Mouse (Mus musculus) C3H10T1/2 (cell line): ENCODE measurements around the gene Rab8a. TPM values are rescaled to one million over a fixed set of nuclear protein-coding genes. Genes with fewer than 3 reads are reported as not detected.

ENCODE experiments used
- polyA plus RNA-seq, 2 experiments: library from polyadenylated mRNA; unstranded; fragments of >200 nt; fragmentation: generic; extraction: Trizol; gene quantifications; one replicate each; pipeline ENCODE4 v1.2.1; 2012; ENCODE audit warnings: missing spikeins in 2 of 2

Gene Rab8a
- polyA plus RNA-seq = 10 to 100 TPM; 40.0 to 89.0 TPM

DNA sequence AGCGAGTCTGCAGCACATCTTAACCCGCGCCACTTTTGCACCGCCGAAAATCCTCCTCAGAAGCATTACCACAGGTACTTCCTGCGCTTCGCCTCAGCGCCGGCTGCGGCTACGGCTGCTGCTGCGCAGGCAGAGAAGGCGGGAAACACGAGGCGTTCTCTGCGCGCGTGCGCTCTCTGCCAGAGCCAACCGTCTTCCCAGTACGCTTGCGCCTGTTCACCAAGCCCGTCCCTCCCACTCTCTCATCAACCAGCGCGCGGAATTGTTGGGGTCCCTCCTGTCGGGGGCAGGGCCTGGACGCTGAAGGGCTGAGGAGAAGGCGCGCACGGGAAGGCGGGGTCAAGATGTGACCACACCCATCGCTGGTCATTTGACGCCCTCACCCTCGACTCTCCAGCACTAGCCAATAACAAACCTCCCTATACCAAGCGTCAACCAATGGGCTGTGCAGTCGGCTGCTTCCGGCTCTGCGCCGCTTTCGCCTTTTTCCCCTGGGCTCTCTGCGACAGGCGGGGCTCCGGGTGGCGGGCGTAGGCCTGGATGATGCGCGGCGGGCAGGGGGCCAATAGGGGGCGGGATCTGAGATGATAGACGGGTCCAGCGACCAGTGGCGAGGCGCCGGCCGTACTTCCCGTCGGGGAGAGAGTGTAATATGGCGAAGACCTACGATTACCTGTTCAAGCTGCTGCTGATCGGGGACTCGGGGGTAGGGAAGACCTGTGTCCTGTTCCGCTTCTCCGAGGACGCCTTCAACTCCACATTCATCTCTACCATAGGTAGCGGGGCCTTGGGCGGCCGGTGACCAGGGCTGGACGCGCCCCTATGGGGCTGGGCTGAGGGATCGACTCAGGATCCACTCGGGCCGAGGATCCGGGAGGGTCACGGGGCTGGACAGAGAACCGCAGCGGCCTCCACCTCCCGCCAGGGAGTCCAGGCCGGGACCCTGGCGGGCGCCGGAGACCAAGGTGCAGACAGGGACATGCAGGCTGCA is at the start of gene Rab8a:
Gene Rab8a, plus strand, starts transcription at position 494 of the 991 bp plus-strand sequence.

DNA sequence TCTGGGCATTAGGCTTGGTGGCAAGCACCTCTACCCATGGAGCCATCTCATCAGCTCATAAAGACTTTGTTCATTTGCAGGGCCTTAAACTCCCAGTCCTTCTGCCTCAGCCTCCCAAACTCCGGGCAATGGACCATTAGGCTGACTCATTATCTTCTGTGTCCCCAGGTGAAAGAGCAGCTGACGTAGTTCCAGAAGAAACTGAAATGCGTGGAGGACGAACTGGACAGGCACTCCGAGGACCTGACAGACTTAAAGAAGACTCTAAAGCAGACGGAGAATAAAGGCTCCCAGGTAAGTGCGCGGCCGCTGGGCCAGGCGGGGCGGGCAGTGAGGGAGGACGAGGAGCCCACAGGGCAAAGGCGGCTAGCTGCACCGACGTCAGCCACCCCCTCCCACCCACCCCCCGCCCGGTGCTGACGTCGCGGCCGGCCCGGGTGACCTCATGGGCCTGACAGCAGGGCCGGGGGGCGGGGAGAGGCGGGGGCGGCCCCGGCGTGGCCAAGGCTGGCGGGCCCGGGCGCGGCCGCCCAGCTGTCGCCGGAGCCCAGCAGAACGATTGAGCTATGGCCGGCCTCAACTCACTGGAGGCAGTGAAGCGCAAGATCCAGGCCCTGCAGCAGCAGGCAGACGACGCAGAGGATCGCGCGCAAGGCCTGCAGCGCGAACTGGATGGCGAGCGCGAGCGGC is 26.1 kb upstream of the Rab8a start, which contains the start of gene Tpm4:
Gene Tpm4, plus strand, starts transcription at position 220 of the 690 bp plus-strand sequence.

DNA sequence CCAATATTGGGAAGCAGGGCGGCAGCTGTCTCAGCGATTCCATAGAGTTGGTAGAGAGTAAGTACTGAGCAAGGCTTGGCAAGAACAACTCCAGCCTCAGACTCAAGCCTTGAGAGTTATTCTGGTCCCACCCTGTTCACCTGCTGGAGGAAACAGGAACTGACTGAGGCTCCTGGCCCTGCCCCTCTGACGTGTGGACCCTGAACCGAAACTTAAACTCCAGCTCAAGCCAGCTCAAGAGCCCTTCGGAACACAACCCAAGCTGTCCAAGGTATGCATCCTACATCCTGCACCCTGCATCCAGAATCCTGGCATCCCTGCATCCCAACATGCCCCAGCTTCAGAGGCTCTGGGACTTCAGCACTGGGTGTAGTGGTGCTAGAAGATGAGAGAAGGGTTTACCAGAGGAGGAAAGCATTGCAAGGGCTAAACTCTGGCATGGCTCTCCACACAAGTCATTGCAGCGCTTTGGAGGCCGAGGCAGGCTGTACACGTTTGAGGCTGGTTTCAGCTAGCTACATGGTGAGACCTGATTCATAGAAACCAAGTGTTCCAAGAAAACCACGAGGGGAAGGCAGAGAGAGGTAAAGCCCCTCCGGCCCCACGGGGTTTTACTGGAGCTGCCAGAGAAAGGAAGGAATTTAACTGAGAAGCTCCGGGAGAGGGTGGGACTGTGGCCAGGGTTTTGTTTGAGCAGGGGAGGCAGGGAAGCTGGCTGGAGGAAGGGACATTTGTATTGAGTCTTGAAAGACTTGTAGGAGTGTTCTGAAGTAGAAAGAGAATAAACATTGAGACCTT is 28.6 kb downstream of the Rab8a start, which contains the start of gene Hsh2d:
Gene Hsh2d, plus strand, starts transcription at position 222 of the 798 bp plus-strand sequence.

DNA sequence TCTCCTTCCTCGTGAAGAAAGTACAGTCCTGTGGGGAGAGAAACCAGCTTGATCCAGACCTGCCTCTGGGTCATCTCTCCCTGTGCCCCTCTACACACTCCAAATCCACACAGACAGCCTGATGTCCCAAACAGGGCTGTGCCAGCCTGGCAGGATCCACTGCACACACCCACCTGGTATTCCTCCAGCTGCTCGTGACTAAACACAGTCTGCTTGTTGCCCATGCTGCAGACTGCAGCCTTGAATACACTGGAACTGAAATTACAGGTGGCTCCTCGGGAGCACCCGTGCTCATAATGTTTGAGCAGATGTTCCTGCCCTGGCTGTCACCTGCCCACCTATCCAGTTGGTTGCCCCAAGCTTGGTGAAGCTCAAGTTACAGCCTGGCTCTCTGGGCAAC is 51.8 kb downstream of the Rab8a start, which contains the start of gene Cib3:
Gene Cib3, minus strand, starts transcription at position 87 of the 400 bp plus-strand sequence.

DNA sequence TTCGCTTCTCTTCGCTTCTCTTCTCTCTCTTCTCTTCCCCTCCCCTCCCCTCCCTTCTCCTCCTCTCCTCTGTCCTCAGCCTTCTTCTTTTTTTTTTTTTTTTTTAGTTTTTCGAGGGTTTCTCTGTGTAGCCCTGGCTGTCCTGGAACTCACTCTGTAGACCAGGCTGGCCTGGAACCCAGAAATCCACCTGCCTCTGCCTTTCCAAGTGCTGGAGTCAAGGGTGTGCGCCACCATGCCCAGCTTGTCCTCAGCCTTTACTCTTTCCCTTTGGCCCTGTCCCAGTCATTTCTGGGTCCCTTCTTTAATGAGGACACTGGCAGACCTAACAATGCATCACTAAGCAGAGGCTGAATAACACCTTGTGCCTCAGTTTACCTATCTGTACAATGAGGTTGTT is 52.5 kb downstream of the Rab8a start, which contains the start of gene Gm11034:
Gene Gm11034, minus strand, starts transcription at position 101 of the 400 bp plus-strand sequence.

DNA sequence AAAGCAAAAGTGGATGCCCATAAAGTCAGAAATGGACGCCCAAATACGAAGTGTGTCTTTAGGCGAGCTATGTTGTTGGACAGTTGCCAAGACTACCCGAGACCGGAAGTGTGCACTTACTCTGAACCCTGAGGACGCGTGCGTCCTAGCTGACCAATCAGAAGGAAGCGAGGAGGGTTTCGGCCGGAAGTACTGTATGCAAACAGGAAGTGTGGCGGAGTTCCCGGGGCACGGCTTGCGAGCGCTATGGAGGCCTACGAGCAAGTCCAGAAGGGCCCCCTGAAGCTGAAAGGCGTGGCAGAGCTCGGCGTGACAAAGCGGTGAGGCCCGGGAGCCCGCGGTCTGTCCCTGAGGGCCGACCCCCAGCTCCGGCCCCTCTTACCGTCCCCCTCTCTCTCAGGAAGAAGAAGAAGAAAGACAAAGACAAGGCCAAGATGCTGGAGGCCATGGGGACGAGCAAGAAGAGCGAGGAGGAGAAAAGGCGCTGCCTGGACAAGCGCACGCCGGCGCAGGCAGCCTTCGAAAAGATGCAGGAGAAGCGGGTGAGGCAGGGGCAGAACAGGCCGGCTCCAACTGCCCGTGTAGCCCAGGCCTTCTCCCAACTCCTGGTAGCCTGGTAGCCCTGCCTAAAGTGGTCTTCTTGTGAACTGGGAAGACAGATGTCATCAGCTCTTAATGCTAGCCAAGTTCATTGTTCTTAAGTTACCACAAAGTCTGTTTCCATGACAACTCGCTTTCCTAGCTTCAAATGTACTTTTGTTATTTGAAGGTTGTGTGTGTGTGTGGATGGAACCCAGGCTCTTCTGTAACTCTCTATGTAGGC is 58.8 kb downstream of the Rab8a start, which contains the start of gene Fam32a:
Gene Fam32a, plus strand, starts transcription at position 190 of the 823 bp plus-strand sequence.

Other genes starting within 250 kb of the Rab8a start
- gene Zfp961, start 210.2 kb upstream of the Rab8a start, polyA plus RNA-seq = 1 to 10 TPM in 1 of 2 experiments, under 1 TPM in 1; 0.63 to 1.8 TPM
- gene Cyp4f18, start 151.6 kb upstream of the Rab8a start, polyA plus RNA-seq = not detected
- not detected for gene Olfr372, start 120.0 kb upstream of the Rab8a start, polyA plus RNA-seq
- gene Olfr373, start 78.0 kb upstream of the Rab8a start, polyA plus RNA-seq = under 1 TPM in 1 of 2 experiments, not detected in 1; 0.01 TPM
- not detected for gene Olfr374, start 54.2 kb upstream of the Rab8a start, polyA plus RNA-seq
- gene Tpm4, start 26.2 kb upstream of the Rab8a start, polyA plus RNA-seq = 100 to 1,000 TPM in 1 of 2 experiments, 10 to 100 TPM in 1; 37.0 to 111 TPM
- gene Hsh2d, start 28.4 kb downstream of the Rab8a start, polyA plus RNA-seq = under 1 TPM in 1 of 2 experiments, not detected in 1; 0.14 TPM
- under 1 TPM in 1 of 2 experiments, not detected in 1; 0.24 TPM for gene Cib3, start 51.6 kb downstream of the Rab8a start, polyA plus RNA-seq
- gene Gm11034, start 52.4 kb downstream of the Rab8a start, polyA plus RNA-seq = not detected
- 10 to 100 TPM; 15.2 to 63.8 TPM for gene Fam32a, start 58.5 kb downstream of the Rab8a start, polyA plus RNA-seq
- gene Ap1m1, start 78.8 kb downstream of the Rab8a start, polyA plus RNA-seq = 10 to 100 TPM; 61.9 to 72.3 TPM
- 100 to 1,000 TPM in 1 of 2 experiments, 10 to 100 TPM in 1; 26.6 to 220 TPM for gene Gm10282, start 144.1 kb downstream of the Rab8a start, polyA plus RNA-seq
- 10 to 100 TPM in 1 of 2 experiments, 1 to 10 TPM in 1; 7.8 to 18.1 TPM for gene Klf2, start 157.8 kb downstream of the Rab8a start, polyA plus RNA-seq